Mouse (Mus musculus) effector memory CD4-positive, alpha-beta T cell, adult 5 months (primary cell): ENCODE measurements around the gene Stard13. TPM values are rescaled to one million over a fixed set of nuclear protein-coding genes. Genes with fewer than 3 reads are reported as not detected.

Experiments used
- polyA plus RNA-seq: library from polyadenylated mRNA; unstranded; fragments of 100-300 nt; shearing (Covaris generic); gene quantifications from one replicate; pipeline ENCODE4 v1.2.1, GENCODE M21; 2017

The Stard13 gene
- polyA plus RNA-seq, result not detected

GRCm38 (mm10) chr5:151233400-151234031 is at the start of gene Stard13:
Gene Stard13 (minus strand): TSS chr5:151233836.

Other genes starting within 250 kb of the Stard13 start
- gene Gm42906, start 194.3 kb upstream of the Stard13 start, polyA plus RNA-seq, result not detected